Mouse (Mus musculus): ENCODE measurements around the gene Irf2bpl.

- no peak for TF ChIP-seq CTCF (IDR thresholded peaks at IDR 0.05; ENCODE audit: control insufficient read depth, insufficient read depth, insufficient read length)
- TF ChIP-seq USF1 (IDR thresholded peaks at IDR 0.05; ENCODE audit: low read depth), result no peak
- no peak for TF ChIP-seq MYOG (IDR thresholded peaks at IDR 0.05; ENCODE audit: control insufficient read depth, extremely low read depth, insufficient read length)
- no peak for TF ChIP-seq MAX (IDR thresholded peaks at IDR 0.05)
These were observed 12.8 kb downstream of the Irf2bpl start for GRCm38 (mm10) chr12:86871666-86872334.

All from C2C12 (cell line).